Mouse (Mus musculus) Muller cell, postnatal 12 days (primary cell): Measurements from ENCODE around the gene Ralgps2.
A peak's percentile ranks its signal among the peaks of the same experiment; 100 is the strongest.

Experiments used
- DNase-seq: peaks from one replicate; pipeline ENCODE4 v3.0.0-alpha.2; 2015; ENCODE audit errors: inconsistent ontology term

The Ralgps2 gene

DNA sequence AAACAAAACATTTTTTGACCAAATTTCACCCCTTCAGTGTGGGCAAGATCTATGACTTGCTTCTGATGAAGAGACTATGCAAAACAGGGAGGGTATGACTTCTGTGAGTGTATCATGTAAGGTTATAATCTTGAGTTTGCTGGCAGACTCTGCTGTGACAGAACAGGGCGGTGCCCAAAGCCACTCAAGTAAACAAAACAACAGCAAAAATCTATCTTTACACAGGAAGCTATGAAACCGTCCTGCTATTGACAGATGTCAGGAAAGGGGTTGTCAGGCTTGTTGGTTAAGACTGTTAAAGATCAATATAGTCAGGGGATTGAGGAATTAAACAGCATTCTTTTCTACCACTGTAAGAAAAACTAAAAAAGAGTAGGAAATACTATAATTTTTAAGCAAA, 33.8 kb downstream of the Ralgps2 start:
- DNase-seq: no peak

DNA sequence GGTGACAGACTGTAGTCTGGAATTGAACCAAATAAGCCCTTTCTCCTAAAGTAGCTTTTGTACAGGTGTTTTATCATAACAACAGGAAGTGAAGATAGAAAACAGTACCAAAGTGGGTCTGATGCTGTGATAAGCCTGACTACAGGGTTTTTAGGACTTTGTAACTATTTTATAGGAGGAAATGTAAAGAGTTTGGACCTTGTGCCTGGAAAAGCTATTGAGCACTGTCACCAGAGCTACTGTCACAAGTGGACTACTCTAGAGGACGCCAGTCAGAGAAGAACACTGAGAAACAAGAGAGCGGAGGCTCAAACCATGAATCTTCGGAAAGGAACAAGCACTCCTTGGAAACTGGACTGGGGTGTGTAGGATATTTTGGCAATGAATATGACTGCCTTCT, 35.5 kb downstream of the Ralgps2 start:
- DNase-seq: no peak

DNA sequence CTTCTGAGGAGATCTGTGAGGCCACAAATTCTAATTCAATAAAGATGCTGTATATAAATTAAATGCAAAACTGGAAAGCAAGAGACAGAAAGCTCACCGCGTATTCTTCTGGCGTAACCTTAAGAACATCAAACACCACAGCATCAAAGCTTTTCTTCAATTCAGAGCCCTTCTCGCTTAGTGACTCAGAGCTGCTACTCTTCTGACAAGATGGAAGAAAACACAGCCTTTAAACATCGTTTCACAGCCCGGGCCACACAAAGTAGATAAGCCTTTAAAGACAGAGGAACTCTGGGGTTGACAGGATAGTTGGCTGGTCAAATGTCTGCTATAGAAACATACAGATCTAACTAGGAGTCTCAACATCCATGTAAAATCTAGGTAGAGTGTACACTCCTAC, 37.7 kb downstream of the Ralgps2 start:
- DNase-seq: no peak

DNA sequence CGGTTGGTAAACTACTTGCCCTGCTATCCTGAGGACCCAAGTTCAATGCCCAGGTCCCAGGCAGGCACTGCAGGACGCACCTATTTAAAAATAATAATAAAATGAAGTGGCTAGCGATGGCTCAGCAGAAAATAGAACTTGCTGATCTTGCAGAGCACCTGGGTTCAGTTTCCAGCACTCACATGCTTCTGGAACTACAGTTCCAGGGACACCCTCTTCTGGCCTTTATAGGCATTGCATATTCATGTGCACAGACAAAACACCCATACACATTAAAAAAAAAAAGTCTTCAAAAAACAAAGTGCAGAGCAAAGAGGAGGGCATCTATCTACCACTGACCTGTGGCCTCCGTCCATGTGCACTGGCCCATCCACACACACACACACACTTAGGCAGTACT, 47.9 kb downstream of the Ralgps2 start:
- no peak for DNase-seq

DNA sequence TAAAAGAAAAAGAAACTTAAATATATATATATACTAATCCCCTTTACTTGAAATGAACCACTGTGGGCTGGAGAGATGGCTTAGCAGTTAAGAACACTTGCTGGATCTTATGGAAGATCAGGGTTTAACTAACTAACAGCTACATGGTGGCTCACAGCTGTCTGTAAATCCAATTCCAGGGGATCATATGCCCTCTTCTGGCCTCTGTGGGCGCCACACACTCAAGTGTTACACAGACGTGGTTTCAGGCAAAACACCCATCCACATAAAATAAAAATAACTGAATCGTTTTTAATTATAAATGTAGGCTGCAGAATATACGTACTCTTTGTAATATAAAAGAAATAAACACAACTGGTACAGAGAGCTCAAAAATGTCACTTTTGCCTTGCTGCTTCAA, 50.6 kb downstream of the Ralgps2 start:
- DNase-seq: no peak

DNA sequence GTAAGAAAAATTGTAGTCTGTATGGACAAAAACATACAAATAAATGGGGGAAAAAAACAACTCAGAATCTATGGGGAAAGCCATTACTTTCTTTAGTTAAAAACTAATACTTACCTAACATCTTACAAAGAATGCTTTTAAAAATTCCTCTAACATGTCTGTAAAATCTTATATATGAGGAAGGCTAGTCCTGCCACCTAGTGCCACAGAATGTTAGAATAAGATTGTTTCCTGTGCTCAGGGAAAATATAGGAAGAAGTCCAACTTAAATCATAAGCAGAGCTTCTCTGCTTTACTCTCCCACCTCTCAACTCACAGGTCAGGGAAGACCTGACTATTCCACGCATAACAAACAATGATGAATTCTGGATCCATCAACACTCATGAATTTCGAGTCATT, 53.5 kb downstream of the Ralgps2 start:
- DNase-seq: no peak

DNA sequence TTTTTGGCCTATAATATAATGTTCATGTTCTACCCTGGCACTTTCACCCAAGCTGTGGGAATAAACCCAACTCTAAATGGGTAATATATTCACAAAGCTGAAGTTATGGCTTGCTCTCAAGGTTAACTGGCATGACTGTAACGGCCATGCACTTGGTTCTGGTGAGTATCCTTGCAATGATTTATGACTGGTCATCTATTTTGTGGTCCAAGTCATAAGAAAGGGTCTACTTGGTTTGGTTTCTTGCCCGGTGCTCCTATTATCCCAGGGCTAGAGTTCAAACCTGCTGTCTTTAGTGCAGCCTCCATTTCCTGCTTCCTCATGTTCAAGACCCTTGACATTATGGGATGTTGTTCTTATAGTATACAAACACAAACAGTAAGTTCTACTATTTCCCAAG, 54.6 kb downstream of the Ralgps2 start:
- no peak for DNase-seq

DNA sequence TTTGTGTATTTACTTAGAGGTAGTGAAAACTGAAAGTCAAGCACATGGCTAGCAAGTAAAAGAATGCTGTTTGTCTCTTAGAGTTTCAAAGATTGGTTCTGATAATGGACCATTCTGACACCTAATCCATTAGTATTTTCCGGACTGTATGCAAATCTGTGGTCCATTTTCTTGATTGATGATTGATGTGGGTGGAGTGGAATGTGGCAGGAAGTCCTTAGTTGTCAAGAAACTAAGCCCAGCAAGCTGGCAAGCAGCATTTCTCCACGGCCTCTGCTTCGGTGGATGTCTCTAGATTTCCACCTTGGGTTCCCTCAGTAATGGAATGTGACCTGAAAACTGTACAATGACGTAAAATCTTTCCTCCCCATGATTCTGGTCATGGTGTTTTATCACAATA, 68.8 kb downstream of the Ralgps2 start:
- DNase-seq: no peak

DNA sequence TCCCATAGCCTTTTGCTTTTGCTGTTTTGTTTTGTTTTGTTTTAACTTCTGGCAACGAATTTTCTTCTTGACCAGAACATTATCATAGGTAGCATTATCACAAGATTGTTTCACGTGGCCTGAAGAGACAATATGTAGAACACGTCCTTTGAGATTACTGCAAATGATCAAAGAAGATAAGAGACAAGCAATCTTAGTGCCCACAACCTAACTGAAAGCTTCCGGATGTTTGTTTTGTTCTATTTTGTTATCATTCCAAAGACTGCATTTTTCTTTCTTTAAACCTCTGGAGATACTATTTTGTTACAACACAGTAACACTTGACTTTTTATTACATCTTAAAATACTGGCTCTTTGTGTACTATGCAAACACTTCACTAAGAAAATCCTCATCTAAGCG, 69.4 kb downstream of the Ralgps2 start:
- no peak for DNase-seq

DNA sequence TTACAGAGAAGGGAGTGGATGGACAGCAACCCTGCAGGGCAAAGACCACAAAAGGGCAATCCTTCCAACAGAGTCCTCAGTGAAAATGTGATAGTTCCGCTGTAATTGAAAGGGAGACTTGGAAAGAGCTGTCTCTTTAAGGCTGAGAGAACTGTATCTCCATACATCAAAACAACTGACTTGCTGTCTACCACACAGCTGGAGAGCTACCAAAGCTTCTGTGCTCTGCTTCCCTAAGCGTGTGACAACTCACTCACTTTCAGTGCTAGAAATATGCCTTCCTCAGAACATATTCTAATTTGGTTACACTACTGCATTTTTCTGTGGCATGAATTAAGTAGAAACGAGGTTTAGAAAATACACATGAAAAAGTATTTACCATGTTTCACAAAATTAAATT, 75.2 kb downstream of the Ralgps2 start:
- no peak for DNase-seq

DNA sequence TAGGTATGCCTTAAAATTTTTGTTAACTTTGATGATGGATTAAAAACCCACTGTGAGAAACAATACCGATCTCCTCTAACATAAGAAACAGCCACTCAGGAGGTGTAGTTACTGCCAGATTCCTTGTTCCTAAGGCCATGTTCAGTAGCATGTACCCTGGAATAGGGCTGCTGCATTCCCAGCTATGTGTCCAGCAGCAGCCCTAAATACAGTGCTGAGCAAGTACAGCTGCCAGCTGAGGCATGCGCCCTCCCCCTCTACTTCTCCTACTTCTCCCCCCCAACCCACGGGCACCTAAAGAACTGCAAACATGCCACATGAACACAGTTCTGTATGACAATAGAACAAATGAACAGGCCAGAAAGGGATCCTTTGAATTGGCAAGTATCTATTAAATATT, 75.7 kb downstream of the Ralgps2 start:
- no peak for DNase-seq

DNA sequence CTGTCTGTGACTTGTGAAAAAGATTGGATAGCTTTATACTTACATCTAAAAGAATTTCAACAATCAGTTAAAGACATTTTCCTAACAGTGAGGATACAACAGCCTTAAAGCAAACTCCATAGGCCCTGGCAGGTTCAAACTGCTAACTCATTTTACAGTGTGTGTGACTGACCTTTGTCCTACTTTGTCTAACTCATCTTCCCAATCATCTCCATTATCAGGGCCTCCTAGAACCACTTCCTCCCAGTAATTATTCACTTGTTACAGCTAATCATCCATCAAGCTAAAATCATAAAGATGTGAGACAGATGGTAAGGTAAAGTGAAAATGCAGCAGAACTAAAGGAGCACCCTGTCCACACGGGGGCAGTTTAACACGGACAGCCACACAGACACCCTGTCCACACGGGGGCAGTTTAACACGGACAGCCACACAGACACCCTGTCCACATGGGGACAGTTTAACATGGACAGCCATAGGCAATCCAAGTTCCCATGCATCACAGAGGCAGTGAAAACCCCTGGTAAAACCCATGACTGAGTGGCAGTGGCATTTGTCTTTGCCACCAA, 77.9 kb downstream of the Ralgps2 start:
- no peak for DNase-seq

DNA sequence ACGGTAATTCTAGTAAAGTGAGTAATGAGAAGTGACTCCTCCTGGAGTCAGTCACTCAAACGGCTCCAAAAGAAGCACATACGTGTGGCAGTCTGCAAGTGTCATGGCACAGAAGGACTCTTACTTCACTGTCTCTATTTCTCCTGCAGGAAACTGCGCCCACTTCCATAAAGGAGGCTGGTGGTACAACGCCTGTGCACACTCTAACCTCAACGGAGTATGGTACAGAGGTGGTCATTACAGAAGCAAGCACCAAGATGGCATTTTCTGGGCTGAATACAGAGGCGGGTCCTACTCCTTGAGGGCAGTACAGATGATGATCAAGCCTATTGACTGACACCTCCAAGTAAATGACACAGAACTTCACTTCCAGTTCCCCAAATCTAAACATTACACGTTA, 79.2 kb downstream of the Ralgps2 start:
- DNase-seq: no peak

DNA sequence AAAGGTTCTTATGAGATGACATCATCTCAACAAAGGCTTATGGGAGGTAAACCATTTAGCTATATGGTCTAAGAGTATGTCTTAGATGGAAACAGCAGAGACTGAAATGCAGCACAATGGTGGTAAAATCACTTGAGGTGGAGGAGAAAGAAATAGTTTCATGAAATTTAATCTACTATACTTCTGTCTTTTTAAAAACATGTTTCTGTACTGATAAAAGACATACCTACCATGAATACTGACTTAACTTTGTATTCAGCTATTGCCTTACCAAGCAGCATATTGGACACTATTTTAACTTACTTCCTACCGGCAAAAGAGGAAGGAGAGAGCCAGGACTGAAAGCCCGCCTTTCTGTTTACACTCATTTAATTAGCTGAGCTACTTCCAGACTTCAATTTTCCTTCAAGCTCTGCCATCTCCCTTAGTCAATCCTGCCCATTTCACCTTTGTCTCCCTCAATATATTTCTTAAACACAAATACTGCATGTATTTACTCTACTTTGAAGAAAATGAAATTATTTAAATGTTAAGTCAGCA, 79.6 kb downstream of the Ralgps2 start:
- DNase-seq: no peak

DNA sequence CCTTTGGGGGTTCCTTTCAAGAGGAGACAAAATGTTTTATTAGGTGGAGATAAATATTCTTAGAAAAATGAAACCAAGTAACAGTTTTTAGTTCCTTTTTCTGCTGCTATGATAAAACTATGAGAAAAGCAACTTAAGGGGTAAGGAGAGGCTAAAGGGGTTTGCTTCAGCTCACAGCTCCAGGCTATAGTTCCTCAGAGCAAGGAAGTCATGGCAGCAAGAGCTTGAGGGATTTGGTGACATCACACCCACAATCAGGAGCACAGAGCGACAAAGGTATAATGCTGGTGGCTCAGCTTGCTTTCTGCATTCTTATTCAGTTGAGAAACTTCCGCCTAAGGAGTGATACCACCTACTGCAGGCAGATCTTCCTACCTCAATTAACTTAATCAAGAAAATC, 80.3 kb downstream of the Ralgps2 start:
- no peak for DNase-seq

DNA sequence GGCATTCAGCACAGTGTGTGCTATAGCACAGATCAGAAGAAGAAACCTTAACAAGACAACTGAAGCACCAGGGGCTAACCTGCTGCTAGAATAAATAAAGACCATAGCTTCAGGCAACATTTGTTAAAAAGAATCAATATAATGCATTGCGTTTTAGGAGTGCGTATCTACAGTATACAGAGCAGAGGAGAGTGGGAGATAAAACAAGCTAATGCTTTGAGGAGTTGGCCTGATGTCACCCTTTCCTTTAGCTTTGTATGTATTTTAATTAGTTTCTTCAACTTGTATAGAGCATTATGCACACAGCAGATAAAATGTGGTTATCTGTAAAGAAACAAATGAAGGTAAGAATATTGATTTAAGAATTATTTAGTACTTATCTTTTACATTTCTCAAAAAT, 82.8 kb downstream of the Ralgps2 start:
- DNase-seq: no peak

DNA sequence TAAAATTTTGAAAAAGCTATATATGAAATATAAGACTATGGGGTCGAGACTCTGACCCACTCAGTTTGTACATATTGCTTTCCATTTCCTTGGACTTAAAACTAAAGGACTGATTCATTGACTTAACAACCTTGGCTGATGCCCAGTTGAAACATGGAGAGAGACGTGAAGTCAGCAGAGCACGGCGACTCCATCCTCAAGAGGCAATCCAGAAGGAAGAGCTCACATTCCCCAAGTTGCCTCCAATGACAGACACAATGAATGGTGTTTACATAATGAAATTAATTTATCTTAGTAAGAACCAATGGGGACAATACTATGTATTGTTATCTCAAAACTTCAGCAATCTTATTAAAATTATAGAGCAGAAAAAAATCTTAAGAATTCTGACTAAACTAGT, 84.9 kb downstream of the Ralgps2 start:
- no peak for DNase-seq

DNA sequence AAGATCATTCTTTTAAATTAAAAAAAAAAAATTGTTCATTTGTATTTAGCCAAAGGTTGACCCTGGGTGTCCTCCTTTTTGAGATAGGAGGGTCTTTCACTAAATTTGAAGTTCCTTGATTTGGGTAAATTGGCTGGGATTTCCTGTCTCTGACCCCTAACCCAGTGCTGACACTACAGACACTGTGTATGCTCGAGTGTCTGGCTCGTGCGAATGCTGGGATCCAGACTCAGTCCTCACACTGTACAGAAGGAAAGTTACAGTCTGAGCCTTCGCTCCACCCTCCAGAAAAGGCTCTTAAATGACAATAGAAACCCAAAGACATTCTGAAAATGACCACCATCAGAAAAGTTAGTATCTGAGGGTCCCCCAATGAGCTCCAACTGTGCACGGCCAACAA, 86.6 kb downstream of the Ralgps2 start:
- no peak for DNase-seq

DNA sequence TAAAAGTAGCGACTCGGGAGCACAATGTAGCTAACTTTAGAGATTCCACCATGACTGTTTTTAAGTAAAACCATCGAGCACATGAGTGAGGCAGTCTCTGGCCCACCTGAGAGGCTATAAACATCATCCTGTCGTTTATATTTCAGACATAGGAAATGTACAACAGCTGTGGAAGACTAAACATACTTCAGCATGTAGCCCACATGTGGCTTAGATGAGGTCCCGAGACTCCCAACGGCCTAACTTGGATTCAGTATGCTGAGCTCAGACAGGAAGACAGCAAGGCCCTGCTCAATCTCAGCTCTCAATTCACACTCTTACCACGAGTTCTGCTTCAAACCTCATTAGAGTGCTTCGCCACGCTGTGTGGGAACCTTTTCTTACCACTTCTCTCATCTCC, 87.0 kb downstream of the Ralgps2 start:
- no peak for DNase-seq

DNA sequence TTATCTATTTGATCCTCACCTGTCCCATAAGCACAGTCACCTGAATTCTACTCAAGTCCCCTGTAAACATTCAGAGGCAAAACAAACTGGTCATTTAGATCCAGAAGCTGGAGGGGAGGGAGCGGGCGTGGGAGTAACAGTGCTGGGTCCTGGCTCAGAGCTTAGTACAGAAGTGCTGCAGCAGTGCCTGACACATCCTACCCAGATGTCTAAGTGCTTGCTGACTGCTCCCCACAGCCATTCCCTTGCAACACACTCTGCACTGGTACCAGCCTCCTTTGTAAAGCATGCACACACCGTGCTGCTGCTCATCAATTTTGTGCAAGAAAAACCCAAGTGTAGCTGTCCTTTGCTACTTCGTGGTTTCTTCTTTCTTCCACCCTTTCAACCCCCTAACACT, 92.3 kb downstream of the Ralgps2 start:
- DNase-seq: no peak

DNA sequence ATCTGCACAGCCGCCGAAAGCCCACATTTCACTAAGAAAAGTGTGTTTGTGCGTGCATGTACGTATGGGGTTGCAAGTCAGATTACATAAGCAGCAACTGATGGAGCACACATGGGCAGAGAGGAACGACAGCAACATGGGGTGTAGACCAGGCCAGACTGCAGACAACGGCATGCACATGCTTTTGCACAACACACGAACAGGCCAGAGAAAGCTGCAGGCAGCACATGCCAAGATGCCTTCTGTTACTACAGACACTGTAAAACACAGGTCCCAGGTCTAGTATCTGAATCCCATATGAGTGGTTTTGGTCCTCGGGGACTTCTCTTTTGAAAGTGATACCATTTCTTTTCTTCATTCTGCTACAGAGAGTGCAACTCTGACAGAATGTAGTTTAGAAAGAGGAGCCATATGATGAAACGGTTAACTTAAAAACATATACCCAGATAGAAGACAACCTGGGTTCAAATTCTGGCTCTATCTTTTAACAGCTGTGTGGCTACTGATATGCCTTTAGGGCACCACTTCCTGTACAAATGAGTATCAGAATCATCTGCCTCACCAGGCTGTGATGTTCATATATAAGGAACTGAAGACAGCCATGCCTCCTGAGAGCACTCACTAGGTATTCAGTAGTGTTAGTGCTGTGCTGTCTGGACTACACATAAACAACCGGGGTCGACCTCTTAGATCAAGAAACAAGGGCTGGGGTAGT, 97.6 kb downstream of the Ralgps2 start:
- no peak for DNase-seq

DNA sequence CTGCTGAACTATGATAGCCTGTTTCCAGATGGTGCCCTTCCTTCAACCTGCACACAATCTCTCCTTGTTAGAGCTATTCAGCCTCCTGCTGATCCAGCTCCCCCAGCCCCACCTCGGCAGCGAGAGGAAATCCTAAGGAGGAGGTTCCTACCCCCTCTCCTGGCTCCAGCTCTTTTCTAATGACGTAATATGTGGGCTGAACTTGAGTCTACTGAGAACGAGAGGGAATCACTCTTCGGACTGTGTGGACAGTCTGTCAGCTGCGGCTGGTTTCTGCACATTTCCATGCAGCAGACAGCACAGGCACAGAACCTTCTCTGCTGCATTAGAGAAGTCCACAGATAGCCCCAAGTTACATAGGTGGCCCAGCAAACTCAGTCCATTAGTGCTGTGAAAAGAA, 100.7 kb downstream of the Ralgps2 start:
- DNase-seq: peak; percentile 81

DNA sequence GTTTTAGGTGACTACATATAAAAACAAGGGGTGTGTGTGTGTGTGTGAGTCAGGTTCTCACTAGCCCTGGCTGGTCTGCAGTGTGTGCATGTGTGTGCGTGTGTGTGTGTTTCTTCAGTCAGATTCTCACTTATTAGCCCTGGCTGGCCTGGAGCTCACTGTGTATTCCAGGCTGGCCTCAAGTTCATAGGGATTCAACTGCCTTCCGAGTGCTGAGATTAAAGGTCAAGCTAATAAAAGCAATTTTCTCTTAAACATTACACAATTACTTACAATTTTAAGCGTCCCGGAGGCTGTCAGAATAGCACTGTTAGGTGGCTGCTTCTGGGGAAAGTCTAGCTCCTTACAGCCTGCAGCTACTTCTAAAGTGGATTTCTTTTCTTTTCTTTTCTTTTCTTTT, 101.2 kb downstream of the Ralgps2 start, which contains the start of gene Angptl1:
Gene Angptl1, plus strand, starts transcription at position 386 of the 400 bp plus-strand sequence.
- no peak for DNase-seq

DNA sequence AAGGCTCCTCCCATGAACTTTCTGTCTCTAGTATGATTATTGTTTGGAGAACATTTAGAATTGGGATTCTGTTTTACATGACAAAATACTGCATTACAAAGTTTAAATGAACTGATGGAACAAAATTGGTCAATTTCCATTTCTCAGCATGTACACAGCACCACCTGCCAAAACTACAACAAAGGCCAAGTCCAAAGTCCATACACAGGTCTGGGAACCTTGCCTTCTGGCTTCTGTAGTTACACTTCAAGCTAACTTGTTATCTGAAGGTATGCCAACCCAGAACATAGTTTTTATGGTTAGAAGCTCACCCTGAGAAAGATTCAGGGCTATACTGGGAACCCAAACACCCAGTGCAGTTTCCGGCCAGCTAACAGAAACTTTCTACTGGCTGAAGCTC, 120.2 kb downstream of the Ralgps2 start:
- DNase-seq: no peak
